11 mouse cellular contexts compared by ENCODE assay signal in genomic region chr9:73336039-73336438, GRCm38 (mm10).
"Had no signal": no experiment of that assay in that cellular context is flagged by ENCODE, and none has a peak within 500 bp of the region (broad histone marks: within the 10 kb centered on the region; RNA-seq: fewer than 3 reads in every experiment).

No protein-coding gene starts in this region.

- DNase-seq: kidney, adult 18-20 months; kidney, adult 9 months; kidney, postnatal 14 days; kidney, postnatal 4 days; liver, embryonic 13.5 days; lung, adult 2 months; lung, postnatal 14 days; lung, postnatal 4 days; midbrain, embryonic 14.5 days; right cerebral cortex, postnatal 4 days; thymus, postnatal 25 days had no signal
